Mouse (Mus musculus): ENCODE results near the gene Irf9.

GRCm38 (mm10) chr14:55604823-55605222, 1.5 kb downstream of the Irf9 start:
- TF ChIP-seq CTCF (IDR thresholded peaks at IDR 0.05; ENCODE audit: low read depth, low read length) (no peak), POLR2A (IDR thresholded peaks at IDR 0.05; ENCODE audit: insufficient read depth, low read length) (no peak), EP300 (IDR thresholded peaks at IDR 0.05; ENCODE audit: insufficient read depth, low read depth, low read length) (no peak)

Data from ES-Bruce4 (cell line).